Mouse (Mus musculus): Measurements from ENCODE around the gene Ptprc. TPM values are rescaled to one million over a fixed set of nuclear protein-coding genes. Genes with fewer than 3 reads are reported as not detected.

Ptprc gene
- total RNA-seq, 2 experiments from 2014 or later: 1.9 to 2.4 TPM

DNA sequence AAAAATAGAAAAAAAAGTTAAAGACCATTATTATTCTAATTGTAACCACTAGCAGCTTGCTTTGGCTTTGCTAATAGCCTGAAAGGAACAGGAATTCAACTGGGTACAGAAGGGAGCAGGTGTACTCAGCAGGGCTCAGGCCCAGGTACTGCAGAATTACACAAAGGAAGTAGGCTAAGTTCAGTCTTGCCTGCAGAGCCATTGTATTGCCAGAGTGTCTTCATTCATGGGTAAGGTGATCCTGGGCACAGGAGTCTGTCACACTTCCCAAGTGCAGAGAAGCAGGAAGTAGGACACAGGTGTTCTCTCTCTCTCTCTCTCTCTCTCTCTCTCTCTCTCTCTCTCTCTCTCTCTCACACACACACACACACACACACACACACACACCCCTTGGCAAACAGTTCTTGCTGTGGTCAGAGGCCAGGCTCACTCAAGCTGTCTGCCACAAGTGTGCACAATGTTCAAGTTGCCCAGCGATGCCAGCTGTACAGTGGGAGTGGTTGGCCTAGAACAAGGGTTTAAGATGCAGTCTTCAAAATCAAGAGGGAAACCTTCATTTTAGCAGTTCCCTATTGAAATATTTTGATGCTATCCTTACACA, 21.2 kb downstream of the Ptprc start:
- intact Hi-C loops (cut with DNase I): no loop called here

DNA sequence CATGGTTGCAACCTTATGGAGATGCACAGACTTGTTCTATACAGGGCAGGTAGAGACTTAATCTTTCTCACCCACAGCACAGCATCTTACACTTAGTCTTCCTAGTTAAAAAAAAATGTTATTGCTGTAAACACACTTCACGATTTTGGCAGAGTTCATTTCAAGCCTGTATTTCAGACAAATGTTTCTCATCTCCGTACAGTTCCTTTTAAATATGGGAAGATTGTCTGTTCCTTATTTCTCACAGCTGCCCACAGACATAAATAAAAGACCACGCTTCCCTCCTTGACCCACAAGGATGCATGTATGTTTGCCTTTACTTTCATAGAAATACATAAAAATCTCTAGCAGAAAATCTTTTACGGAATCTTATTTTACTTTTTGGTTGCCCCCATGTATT, 22.4 kb downstream of the Ptprc start:
- intact Hi-C loops (cut with DNase I): no loop called here

More for the DNA sequence above, 21.2 kb downstream of the Ptprc start:
- DNase-seq: no peak

DNA sequence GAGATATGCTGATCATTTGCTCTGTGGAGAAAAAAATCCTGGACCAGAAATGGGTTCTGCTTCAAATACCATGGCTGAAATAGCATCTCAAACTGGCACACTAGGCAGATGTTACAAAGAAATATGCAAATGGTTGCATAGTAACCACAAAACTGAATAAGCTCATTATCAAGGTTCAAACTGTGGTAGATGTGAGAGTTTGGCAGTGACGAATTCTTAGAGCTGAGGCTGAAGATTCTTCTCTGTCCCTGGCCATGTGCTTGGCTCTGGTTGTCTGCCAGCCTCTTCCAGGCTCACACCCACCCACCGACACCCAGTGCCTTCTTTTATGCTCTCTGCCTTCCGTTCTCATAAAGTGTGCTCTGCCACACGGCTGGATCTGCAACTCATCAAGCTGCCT, 26.7 kb downstream of the Ptprc start:
- intact Hi-C loops (cut with DNase I): loop anchor here (10.0 kb wide), 1 partner anchor 136 kb away; no protein-coding TSS in a partner anchor
- peak; percentile 43 for DNase-seq

More for the DNA sequence above, 22.4 kb downstream of the Ptprc start:
- no peak for DNase-seq

DNA sequence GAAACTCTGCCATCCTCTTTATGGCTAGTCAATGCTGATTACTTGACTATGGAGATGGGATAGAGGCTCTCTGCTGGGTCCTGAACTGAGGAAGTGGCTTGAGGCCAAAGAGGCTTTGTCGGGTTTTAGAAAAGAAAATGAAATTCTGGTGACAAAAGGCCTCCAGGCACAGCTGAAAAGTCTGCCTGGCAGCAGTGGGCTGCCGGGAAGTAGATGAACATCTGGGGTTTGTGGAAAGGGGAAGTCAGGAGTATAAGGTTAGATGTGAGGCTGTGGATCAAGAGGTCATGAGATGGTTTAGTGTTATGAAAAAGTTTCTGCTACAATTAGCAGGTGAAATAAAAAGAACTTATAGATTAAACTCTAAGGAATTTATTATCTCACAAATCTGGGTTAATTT, 29.9 kb downstream of the Ptprc start:
- intact Hi-C loops (cut with DNase I): loop anchor here (10.0 kb wide), 1 partner anchor 139 kb away; no protein-coding TSS in a partner anchor
- no peak for DNase-seq

DNA sequence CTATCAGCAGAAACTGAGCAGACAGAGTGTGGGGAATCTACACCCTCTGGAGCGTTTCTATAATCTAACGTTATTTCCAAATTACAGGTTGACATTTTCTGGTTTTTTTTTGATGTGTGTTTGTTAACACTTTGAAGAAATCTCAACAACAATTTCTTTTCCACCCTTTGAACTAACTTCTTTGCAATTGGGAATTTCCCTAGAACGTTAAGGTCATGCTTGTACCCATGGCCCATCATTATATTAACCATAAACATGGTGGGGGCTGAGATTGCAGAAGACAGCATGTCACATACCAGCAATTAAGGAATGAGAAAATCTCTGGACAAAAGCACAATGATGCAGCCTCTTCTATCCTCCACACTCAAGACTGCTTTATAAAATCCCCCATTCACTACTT, 30.4 kb downstream of the Ptprc start:
- intact Hi-C loops (cut with DNase I): loop anchor here (10.0 kb wide), 1 partner anchor 140 kb away; no protein-coding TSS in a partner anchor
- no peak for DNase-seq

DNA sequence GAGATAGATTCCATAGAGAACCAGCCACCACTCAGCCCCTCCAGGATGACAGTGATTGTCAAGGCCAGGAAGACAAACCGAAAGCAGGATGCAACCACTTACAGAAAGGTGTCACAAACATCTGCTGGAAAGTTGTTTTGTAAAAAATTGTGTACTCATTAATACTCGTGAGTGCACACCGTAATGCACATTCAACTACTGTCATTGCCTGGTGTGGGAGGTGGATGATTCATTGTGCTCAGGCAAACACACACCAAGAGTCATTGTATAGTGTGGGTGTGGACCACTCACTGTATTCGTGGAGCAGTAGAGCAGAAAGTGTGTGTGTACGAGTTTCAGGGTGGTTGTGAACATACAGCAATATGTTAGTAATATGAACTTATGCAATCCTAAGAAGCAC, 31.1 kb downstream of the Ptprc start:
- DNase-seq: no peak
- intact Hi-C loops (cut with DNase I): loop anchor here (10.0 kb wide), 1 partner anchor 140 kb away; no protein-coding TSS in a partner anchor

DNA sequence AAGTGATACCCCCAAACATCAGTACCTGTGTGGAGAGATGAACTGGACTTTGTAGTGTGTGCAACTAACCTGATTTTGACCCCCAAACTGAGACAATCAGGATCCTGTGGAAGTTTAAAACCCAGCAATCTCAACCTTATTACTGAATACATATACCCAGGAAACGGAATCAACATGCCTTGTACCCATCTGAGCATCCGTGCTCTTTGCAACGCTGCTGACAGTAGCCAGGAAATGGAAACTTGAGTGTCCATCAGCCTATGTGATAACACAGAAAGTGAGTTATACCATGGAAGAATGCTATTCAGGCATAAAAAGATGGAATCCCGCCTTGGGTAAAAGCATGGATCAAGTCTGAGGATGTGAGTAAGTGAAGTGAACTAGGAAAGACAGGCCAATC, 34.7 kb downstream of the Ptprc start:
- intact Hi-C loops (cut with DNase I): loop anchor here (10.0 kb wide), 1 partner anchor 144 kb away; no protein-coding TSS in a partner anchor

DNA sequence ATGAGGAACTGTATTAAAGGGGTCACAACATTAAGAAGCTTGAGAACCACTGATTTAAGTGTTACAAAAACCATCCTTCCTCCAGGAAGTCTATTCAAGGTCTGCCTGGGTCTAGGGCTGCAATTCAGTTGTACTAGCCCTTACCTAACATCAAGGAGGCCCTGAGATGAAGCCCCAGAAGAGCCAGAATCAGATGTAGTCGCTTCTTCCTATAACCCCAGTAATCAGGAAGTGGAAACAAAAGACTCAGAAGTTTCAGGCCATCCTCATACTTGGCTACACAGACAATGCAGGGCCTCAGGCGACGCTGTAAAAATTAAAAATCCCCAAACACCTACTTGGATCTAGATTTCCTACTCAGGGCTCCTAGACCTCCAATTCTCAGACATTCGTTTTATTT, 37.8 kb downstream of the Ptprc start:
- no peak for DNase-seq
- intact Hi-C loops (cut with DNase I): loop anchor here (10.0 kb wide), 3 partner anchors 187 to 1017 kb away; no protein-coding TSS in a partner anchor

More for the DNA sequence above, 34.7 kb downstream of the Ptprc start:
- no peak for DNase-seq

DNA sequence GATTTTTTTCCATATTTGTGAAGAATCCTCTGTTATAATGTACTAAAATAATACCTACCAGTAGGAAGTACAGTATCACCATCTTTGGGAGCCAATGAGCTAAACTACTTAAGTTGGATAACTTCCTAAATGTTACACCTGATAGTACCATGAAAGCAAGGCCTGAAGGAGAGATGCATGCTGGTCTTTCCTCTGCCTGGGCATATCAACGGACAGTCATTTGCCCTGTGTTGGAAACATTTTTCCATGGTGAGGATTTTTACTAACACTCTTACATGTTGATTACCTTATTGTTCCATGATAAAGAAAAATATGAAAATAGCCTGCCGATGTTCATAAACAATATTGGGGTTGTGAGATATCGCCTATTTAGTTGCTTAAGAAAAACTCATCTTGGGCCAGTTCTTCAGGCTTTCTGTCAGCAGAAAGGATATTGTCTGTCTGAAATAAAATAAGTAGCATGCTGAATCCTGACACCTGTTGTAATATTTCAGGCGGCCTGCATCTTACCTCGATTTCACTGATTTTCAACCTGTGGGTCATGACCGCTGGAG, 38.4 kb downstream of the Ptprc start:
- no peak for DNase-seq
- intact Hi-C loops (cut with DNase I): loop anchor here (10.0 kb wide), 3 partner anchors 188 to 1018 kb away; no protein-coding TSS in a partner anchor

DNA sequence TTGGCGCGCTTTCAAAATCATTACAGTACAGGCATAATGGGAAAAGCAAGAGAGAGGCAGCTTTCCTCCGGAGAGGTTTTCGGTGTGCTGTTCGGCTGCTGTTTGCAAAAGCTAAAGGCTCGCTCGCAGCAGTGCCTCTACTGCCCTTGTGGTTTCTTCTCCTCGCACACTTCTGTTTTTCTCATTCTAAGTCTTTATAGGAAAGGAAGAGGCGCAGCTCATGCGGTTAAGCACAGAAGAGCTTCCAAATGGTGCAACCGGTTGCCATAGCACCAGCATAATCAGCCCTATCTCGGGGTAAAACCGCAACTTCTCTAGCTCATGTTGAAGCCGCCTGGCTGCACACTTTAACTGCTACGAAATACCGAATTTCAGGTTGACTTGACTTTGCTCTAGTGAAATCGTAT, 39.1 kb downstream of the Ptprc start:
- DNase-seq: peak; percentile 40
- intact Hi-C loops (cut with DNase I): loop anchor here (10.0 kb wide), 3 partner anchors 188 to 1018 kb away; no protein-coding TSS in a partner anchor

DNA sequence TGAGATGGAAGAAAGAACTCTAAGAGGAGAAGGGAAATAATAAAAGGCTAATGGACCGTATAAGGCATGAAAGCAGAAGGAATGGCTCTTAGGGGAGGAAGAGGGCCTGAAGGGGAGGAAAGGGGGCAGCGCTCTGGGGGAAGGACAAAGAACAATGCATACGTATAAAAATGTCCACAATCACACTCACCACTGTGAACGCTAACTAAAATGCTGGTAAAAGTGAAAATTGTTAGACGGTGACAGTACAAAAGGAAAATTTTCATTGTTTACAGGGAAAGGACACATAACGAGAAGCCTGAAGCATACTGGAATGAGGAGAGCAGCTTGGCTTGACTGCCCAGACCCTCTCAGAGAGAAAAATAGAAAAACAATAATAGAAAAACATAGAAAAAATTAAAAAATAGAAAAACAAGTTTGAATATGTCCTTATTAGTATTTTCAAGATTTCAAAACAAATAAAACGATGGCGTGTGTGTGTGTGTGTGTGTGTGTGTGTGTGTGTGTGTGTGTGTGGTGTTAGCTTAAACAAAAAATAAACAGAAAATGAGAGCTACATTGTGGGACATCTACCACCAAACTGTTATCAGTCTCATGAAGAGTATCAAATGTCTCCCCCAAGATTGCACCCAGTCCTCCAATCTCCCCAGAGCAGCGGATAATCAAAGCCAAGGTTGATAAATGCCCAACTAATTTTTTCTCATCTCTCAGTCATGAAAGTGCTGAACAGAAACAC, 39.7 kb downstream of the Ptprc start:
- intact Hi-C loops (cut with DNase I): loop anchor here (10.0 kb wide), 3 partner anchors 189 to 1019 kb away; no protein-coding TSS in a partner anchor
- no peak for DNase-seq

DNA sequence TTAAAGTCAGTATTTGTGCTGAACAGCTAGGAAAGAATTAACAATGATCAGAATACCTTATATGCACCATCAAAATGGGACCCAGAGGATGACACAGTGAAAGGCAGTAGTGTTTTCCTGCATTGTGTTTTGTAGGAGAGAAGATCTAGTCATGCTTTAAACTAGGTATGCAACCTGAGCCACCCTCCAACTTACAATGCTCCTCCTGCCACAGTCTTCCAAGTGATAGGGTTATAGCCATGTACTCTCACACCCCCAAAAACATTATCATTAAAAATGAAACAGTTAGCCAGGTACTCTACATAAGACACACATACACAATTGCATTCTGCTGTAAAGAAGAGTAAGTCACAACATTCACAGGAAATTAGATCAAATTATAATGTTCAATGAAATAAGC, 40.4 kb downstream of the Ptprc start:
- intact Hi-C loops (cut with DNase I): loop anchor here (10.0 kb wide), 3 partner anchors 190 to 1020 kb away; no protein-coding TSS in a partner anchor

DNA sequence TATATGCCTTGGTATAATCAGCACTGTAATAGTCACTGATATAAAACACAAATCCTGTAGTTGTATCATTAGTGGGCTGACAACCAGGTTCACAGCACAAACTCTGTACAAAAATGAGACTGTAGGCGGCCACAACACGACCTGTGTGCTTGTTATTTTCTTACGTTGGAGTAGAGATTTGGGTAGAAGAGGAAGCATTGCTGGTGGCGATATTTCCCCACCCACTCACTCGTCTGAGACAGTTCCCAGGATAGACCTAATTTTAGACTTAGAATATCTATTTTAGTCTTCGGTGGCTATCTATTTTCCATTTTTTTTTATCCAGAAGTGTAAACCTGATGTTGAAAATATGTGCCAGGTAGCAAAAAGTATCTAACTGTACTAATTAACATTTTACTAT, 41.2 kb downstream of the Ptprc start:
- intact Hi-C loops (cut with DNase I): loop anchor here (5.0 to 10.0 kb wide), 5 partner anchors 190 to 1138 kb away; no protein-coding TSS in a partner anchor
- DNase-seq: no peak

More for the DNA sequence above, 40.4 kb downstream of the Ptprc start:
- DNase-seq: no peak

DNA sequence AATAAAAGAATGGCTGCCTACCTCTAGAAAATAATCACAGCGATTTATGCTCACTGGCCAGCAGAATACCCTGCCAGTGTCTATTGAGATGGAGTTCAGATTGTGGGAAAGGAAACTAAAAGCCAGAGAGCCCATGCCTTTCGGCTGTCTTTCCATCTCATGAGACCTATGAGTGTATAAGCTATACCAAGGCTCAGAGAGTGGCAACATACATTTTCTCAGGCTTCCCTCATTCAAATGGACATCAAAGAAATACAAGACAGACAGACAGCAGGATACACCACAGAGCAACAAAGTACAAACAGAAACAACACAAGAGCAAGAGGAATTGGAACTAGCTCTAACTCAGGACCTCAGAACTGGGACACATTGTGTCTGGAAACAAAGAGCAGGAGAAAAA, 43.8 kb downstream of the Ptprc start:
- intact Hi-C loops (cut with DNase I): loop anchor here (5.0 to 10.0 kb wide), 5 partner anchors 193 to 1141 kb away; no protein-coding TSS in a partner anchor
- no peak for DNase-seq

DNA sequence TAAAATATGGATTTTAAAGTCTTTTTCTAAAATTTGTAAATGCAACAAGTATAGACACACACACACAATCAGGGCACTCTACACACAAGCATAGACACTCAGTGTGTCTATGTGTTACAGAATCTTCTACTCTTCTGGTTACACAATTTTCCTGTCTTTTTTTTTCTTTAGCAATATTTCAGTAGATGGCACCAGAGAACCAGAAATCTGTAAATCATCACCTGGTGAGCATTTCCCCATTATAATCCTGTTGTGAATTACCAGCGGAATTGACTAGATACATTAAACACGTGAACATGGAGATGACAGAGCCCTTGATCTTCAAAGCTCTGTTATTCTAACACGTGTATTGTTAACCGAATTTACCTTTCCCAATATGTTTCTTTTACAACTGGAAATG, 45.4 kb downstream of the Ptprc start:
- no peak for DNase-seq
- intact Hi-C loops (cut with DNase I): loop anchor here (5.0 to 10.0 kb wide), 5 partner anchors 195 to 1142 kb away; no protein-coding TSS in a partner anchor

DNA sequence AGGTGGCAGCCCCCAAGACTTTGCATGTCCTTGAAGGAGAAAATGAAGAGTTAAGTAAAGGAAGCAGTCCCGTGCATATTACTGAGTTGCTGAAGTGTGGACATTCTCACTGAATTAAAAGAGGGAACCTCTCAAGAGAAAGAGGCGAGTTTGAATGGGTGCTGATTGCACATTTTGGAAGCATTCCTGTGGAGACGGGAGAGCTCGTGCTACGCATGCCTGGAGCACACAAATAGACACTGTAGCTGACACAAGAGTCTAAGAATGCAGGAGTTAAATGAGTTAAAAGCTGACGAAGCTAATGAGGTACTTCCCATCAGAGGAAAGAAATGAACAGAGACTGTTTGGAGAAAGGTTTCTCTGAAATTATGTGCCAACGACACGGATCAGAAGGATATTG, 48.7 kb downstream of the Ptprc start:
- intact Hi-C loops (cut with DNase I): no loop called here
- DNase-seq: no peak

DNA sequence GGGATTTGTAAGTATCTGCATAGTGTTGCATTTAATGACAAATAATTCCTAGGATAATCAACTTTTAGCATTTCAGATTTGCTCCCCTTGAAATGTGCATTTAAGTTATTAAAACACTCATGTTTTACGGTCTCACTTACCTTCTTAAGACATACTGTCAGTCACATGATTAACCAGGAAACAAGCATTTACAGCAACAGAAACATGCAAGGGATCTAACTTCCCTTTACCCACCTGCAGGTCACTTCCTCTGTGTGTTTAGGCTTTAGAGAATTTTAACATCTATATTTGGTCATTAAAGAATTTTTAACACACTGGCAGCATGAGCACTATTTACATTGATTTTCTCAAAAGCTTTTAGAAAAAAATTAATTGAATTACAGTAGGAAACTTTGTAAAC, 50.2 kb downstream of the Ptprc start:
- no peak for DNase-seq
- intact Hi-C loops (cut with DNase I): no loop called here

DNA sequence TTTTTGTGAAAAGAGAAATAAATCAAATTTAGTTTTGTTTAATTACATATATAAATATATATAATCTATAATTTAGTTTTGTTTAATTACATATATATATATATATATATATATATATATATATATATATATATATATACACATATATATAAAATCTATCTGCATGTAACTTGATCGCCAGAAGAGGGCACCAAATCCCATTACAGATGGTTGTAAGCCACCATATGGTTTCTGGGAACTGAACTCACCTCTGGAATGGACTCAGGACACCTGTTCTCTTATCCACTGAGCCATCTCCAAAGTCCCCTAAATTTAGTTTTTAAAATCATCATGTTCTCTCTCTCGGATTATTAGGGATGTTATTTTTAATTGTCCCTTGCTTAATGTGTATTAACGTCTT, 51.6 kb downstream of the Ptprc start:
- no peak for DNase-seq
- intact Hi-C loops (cut with DNase I): no loop called here

DNA sequence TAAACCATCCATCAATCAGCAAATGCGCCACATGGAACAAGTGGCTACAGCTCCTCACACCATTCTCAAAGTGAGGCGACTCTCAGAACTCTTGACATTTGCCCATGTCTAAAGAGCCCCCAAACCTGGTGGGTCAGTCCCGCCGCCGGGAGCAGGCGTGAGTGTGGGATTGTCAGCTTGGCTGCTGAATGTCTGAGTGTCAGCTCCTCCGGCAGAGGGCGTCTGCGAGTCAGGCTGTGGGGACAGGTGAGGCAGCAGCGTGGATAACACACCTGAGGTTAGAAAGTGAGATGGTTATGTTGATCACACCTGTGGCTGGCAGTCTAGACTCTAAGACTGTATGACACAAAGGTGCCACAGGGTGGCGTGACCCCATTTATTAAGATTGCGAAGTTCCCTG, 55.6 kb downstream of the Ptprc start:
- intact Hi-C loops (cut with DNase I): no loop called here
- DNase-seq: no peak

DNA sequence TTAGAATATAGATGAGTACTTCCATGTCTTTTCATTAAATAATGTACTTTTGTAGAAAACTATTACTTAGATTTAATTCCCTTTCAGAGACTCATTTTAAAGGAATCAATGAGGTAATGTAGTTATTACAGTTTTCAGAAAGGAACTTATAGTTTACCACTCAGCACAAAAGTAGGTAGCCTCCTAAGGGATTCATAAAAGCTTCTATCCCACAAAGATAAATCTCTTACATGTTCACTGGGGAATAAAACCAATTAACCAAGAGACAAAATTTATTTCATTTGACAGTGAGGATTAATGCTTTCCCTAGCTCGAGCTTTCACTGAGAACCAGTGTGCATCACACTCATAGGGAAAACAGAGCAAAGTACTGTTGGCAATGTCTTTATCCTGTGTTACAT, 82.3 kb downstream of the Ptprc start:
- no peak for DNase-seq
- intact Hi-C loops (cut with DNase I): no loop called here

DNA sequence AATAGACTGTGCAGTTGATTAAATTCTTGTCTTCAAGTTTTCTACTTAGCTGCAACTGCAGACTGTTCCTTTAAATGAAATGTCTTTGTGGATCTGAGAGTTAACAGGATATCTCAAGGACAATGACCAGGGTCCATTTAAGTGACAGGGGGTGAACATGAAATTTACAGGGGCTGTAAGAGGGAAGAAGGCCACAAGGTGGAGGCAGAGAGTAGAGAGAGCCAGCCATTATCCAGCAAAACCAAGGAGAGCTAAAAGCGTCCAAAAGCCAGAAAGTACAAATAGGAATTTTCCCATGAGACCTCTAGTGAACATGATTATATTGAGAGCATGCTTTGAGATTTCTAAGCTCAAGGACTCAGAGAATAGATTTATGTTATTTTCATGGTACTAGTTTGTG, 89.7 kb downstream of the Ptprc start:
- intact Hi-C loops (cut with DNase I): no loop called here
- peak; percentile 49 for DNase-seq

All from left cerebral cortex, postnatal 4 days (tissue).